Mouse (Mus musculus) kidney, postnatal 0 days (tissue): ENCODE data around the gene Olfr509. TPM values are rescaled to one million over a fixed set of nuclear protein-coding genes. Genes with fewer than 3 reads are reported as not detected.
"Not testable (repeated sequence)": the region's sequence is repeated elsewhere in the genome, so short reads cannot be mapped to it uniquely, and the experiment has no call there.

ENCODE experiments used
- ATAC-seq: fragments of 200-750 bp; cut with Nextera tagmentation; replicated peaks from 2 replicates; pipeline ENCODE4 v1.8.0; 2017; ENCODE audit warnings: low read depth, moderate number of reproducible peaks, moderate TSS enrichment, moderate library complexity; ENCODE audit not compliant: low FRiP score
- DNase-seq: peaks from one replicate; pipeline ENCODE4 v3.0.0-alpha.2; 2016; ENCODE audit warnings: low spot score
- H3K27ac ChIP-seq: fragments of 300-500 bp; sonication (generic); 2 replicates; pipeline ENCODE4 v1.5.1; 2014; ENCODE audit warnings: mild to moderate bottlenecking
- H3K27me3 ChIP-seq: fragments of 300-500 bp; sonication (generic); 2 replicates; pipeline ENCODE4 v1.6.1; 2014; ENCODE audit warnings: low read length, mixed read lengths; ENCODE audit not compliant: insufficient read depth
- H3K36me3 ChIP-seq: fragments of 300-500 bp; sonication (generic); 2 replicates; pipeline ENCODE4 v1.6.1; 2014; ENCODE audit warnings: low read length, mixed read lengths; ENCODE audit not compliant: insufficient read depth
- H3K4me1 ChIP-seq: fragments of 300-500 bp; sonication (generic); replicated peaks from 2 replicates; pipeline ENCODE4 v1.6.1; 2014; ENCODE audit warnings: antibody characterized with exemption, low read length, mixed read lengths; ENCODE audit not compliant: insufficient read depth
- H3K4me2 ChIP-seq: fragments of 300-500 bp; sonication (generic); 2 replicates; pipeline ENCODE4 v1.6.1; 2014; ENCODE audit warnings: mild to moderate bottlenecking, low read length, moderate library complexity, mixed read lengths
- H3K4me3 ChIP-seq: fragments of 300-500 bp; sonication (generic); replicated peaks from 2 replicates; pipeline ENCODE4 v1.5.1; 2014; ENCODE audit warnings: low read depth, low read length
- H3K9ac ChIP-seq: fragments of 300-500 bp; sonication (generic); 2 replicates; pipeline ENCODE4 v1.6.1; 2014; ENCODE audit warnings: low read depth, low read length
- H3K9me3 ChIP-seq: fragments of 300-500 bp; sonication (generic); replicated peaks from 2 replicates; pipeline ENCODE4 v1.6.1; 2016; ENCODE audit warnings: low read length, inconsistent platforms, mixed read lengths
- CTCF ChIP-seq: IDR thresholded peaks from 2 replicates; pipeline ENCODE4 v1.5.1; 2016; ENCODE audit warnings: antibody characterized with exemption, low read depth, mild to moderate bottlenecking, moderate library complexity
- WGBS: fragments of 180-500 bp; shearing (Covaris S2); extraction: QIAGEN DNeasy Blood & Tissue Kit; methylation state at CpG from one replicate; pipeline ENCODE4 v1.1.7; 2014; 5-methylcytosine and 5-hydroxymethylcytosine counted together
- polyA plus RNA-seq: library from polyadenylated mRNA; unstranded; fragments of >200 nt; fragmentation: Nextera tagmentation; extraction: Ambion mirVana; gene quantifications from 2 replicates; pipeline ENCODE4 v1.2.1, GENCODE M21; 2015

The Olfr509 gene
- polyA plus RNA-seq: not detected in 2 replicates

- no peak within 1 kb of the TSS for H3K9ac ChIP-seq
- no peaks in the 10 kb centered on the region for H3K36me3 ChIP-seq
- H3K27ac ChIP-seq: no peak within 1 kb of the TSS
- no peak within 1 kb of the TSS for H3K4me2 ChIP-seq
- no peak for TF ChIP-seq CTCF
- no peaks in the 10 kb centered on the region for H3K4me1 ChIP-seq
- DNase-seq: no peak
- no peaks in the 10 kb centered on the region for H3K9me3 ChIP-seq
- no peak for ATAC-seq
- no peak within 1 kb of the TSS for H3K4me3 ChIP-seq
- H3K27me3 ChIP-seq: no peaks in the 10 kb centered on the region
Observed at GRCm38 (mm10) chr7:108651806-108652205, at the start of gene Olfr509. Olfr509 (minus strand) TSS chr7:108651906.

- Histone ChIP-seq H3K4me3 (no peak overlapping the region), H3K9ac (no peak overlapping the region)
Observed at GRCm38 (mm10) chr7:108678886-108679285, 27.2 kb upstream of the Olfr509 start.

GRCm38 (mm10) chr7:108671058-108671457 is 19.4 kb upstream of the Olfr509 start:
- H3K36me3 ChIP-seq: no peaks in the 10 kb centered on the region
- H3K4me2 ChIP-seq: no peak overlapping the region
- H3K27ac ChIP-seq: no peak overlapping the region
- DNase-seq (no peak), ATAC-seq (no peak)
- no peaks in the 10 kb centered on the region for H3K4me1 ChIP-seq
- no peak overlapping the region for H3K9ac ChIP-seq
- no peak for TF ChIP-seq CTCF
- WGBS: 63% methylated on average over 1 of the region's 1 CpGs
- no peaks in the 10 kb centered on the region for H3K27me3 ChIP-seq
- no peak overlapping the region for H3K4me3 ChIP-seq
- H3K9me3 ChIP-seq: no peaks in the 10 kb centered on the region

More at GRCm38 (mm10) chr7:108678886-108679285, 27.2 kb upstream of the Olfr509 start:
- H3K27me3 ChIP-seq: no peaks in the 10 kb centered on the region
- H3K36me3 ChIP-seq: no peaks in the 10 kb centered on the region
- WGBS: 80% methylated on average over 4 of the region's 4 CpGs
- DNase-seq (no peak), ATAC-seq (no peak)
- no peak for TF ChIP-seq CTCF
- no peak overlapping the region for H3K27ac ChIP-seq
- no peaks in the 10 kb centered on the region for H3K4me1 ChIP-seq
- H3K4me2 ChIP-seq: no peak overlapping the region
- no peaks in the 10 kb centered on the region for H3K9me3 ChIP-seq

- Histone ChIP-seq H3K9me3 (no peaks in the 10 kb centered on the region), H3K4me2 (no peak within 1 kb of the TSS), H3K4me1 (no peaks in the 10 kb centered on the region), H3K9ac (no peak within 1 kb of the TSS), H3K27me3 (no peaks in the 10 kb centered on the region), H3K36me3 (no peaks in the 10 kb centered on the region), H3K27ac (no peak within 1 kb of the TSS), H3K4me3 (no peak within 1 kb of the TSS)
- no peak for TF ChIP-seq CTCF
- DNase-seq: no peak
- no peak for ATAC-seq
- WGBS: 86% methylated on average over 1 of the region's 1 CpGs
Observed at GRCm38 (mm10) chr7:108666118-108666517, 14.4 kb upstream of the Olfr509 start, which contains the start of gene Olfr510. Olfr510 (plus strand) TSS chr7:108666418.

- 88% methylated on average over 3 of the region's 3 CpGs for WGBS
- ATAC-seq (no peak), DNase-seq (no peak)
- H3K4me3 ChIP-seq: no peak overlapping the region
- no peaks in the 10 kb centered on the region for H3K27me3 ChIP-seq
- no peak overlapping the region for H3K27ac ChIP-seq
- H3K36me3 ChIP-seq: no peaks in the 10 kb centered on the region
- no peak overlapping the region for H3K4me2 ChIP-seq
- no peaks in the 10 kb centered on the region for H3K4me1 ChIP-seq
- TF ChIP-seq CTCF: no peak
- H3K9me3 ChIP-seq: no peaks in the 10 kb centered on the region
- H3K9ac ChIP-seq: no peak overlapping the region
Observed at GRCm38 (mm10) chr7:108662419-108662818, 10.7 kb upstream of the Olfr509 start.

GRCm38 (mm10) chr7:108629694-108630093 is 22.0 kb downstream of the Olfr509 start, which contains the start of gene Olfr508:
Olfr508 (plus strand) TSS chr7:108629994.
- no peak for ATAC-seq
- Histone ChIP-seq H3K36me3 (no peaks in the 10 kb centered on the region), H3K27me3 (no peaks in the 10 kb centered on the region), H3K27ac (no peak within 1 kb of the TSS), H3K9ac (no peak within 1 kb of the TSS), H3K9me3 (no peaks in the 10 kb centered on the region), H3K4me1 (no peaks in the 10 kb centered on the region), H3K4me2 (no peak within 1 kb of the TSS), H3K4me3 (no peak within 1 kb of the TSS)
- no peak for TF ChIP-seq CTCF
- 84% methylated on average over 3 of the region's 3 CpGs for WGBS
- no peak for DNase-seq

GRCm38 (mm10) chr7:108621514-108621913 is 30.2 kb downstream of the Olfr509 start, which contains the start of gene Olfr507:
Olfr507 (plus strand) TSS chr7:108621814.
- DNase-seq (no peak), ATAC-seq (no peak)
- no peaks in the 10 kb centered on the region for H3K4me1 ChIP-seq
- no peaks in the 10 kb centered on the region for H3K36me3 ChIP-seq
- no peak within 1 kb of the TSS for H3K9ac ChIP-seq
- H3K4me2 ChIP-seq: no peak within 1 kb of the TSS
- H3K4me3 ChIP-seq: no peak within 1 kb of the TSS
- no peaks in the 10 kb centered on the region for H3K9me3 ChIP-seq
- H3K27ac ChIP-seq: no peak within 1 kb of the TSS
- no peaks in the 10 kb centered on the region for H3K27me3 ChIP-seq
- 67% methylated on average over 2 of the region's 2 CpGs for WGBS
- no peak for TF ChIP-seq CTCF

GRCm38 (mm10) chr7:108616781-108617180 is 34.9 kb downstream of the Olfr509 start:
- not testable (repeated sequence) for H3K9me3 ChIP-seq, DNase-seq, ATAC-seq, H3K36me3 ChIP-seq, H3K4me2 ChIP-seq, H3K27ac ChIP-seq, H3K9ac ChIP-seq, H3K4me1 ChIP-seq, H3K4me3 ChIP-seq, H3K27me3 ChIP-seq
- 54% methylated on average over 3 of the region's 3 CpGs for WGBS
